Mouse (Mus musculus) megakaryocyte, embryonic 14.5 days (primary cell): ENCODE results near the gene Rpl37.

Source experiments
- FLI1 ChIP-seq: IDR thresholded peaks from 2 replicates; pipeline ENCODE4 v1.6.1; 2012; ENCODE audit warnings: low read length, inconsistent platforms, mixed read lengths
- GATA1 ChIP-seq: IDR thresholded peaks from 3 replicates; pipeline ENCODE4 v1.6.1; 2012; ENCODE audit warnings: mixed read lengths, low read length, inconsistent platforms, borderline replicate concordance

DNA sequence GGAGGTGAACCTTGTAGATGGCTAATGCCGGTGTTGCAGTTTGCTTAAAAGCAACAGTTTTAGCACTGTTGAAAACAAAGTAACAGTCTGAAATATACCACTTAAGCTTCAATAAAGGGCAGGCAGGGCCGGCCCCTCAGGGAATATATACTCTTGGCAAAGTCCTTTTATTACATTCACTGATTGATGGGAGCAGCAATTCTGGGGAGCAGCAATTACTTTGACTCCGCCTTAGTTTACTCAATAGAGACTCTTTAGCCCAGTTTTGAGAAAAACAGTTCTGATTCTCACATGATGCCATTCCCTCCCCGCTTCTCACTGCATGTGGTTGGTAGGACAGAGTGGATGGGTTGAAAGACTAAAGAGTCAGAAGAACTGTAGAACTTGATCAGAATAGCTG, 32.7 kb downstream of the Rpl37 start:
- TF ChIP-seq GATA1 (no peak), FLI1 (no peak)
